Mouse (Mus musculus) CH12.LX (cell line): ENCODE measurements around the gene Fbxo42. TPM values are rescaled to one million over a fixed set of nuclear protein-coding genes. Genes with fewer than 3 reads are reported as not detected.

Experiments used
- DNase-seq: peaks from one replicate; pipeline ENCODE4 v3.0.0-alpha.2; 2013; ENCODE audit errors: extremely low read depth
- H3K27ac ChIP-seq: 2 replicates; pipeline ENCODE4 v1.5.1; 2012; ENCODE audit warnings: low read depth, mild to moderate bottlenecking, control low read depth, moderate library complexity; ENCODE audit not compliant: insufficient read depth
- H3K27me3 ChIP-seq: replicated peaks from 2 replicates; pipeline ENCODE3; 2012; ENCODE audit warnings: inconsistent platforms
- H3K36me3 ChIP-seq, 2 experiments: replicated peaks in 1 of 2; 2 replicates each; pipeline versions ENCODE3 to v1.6.1; 2012; ENCODE audit warnings: inconsistent platforms in 1 of 2, low read length in 1 of 2, mild to moderate bottlenecking in 1 of 2, mixed read lengths in 1 of 2, moderate library complexity in 1 of 2; ENCODE audit not compliant: control insufficient read depth in 1 of 2, insufficient read depth in 1 of 2
- H3K4me1 ChIP-seq, 2 experiments: 2 replicates each; pipeline ENCODE4 v1.6.1; 2012; ENCODE audit warnings: inconsistent platforms in 1 of 2, moderate library complexity in 1 of 2; ENCODE audit not compliant: insufficient read depth in 2 of 2, control insufficient read depth in 1 of 2
- H3K4me2 ChIP-seq: 2 replicates; pipeline ENCODE4 v1.6.1; 2012; ENCODE audit warnings: low read depth, mild to moderate bottlenecking, control low read depth; ENCODE audit not compliant: poor library complexity, insufficient read depth, severe bottlenecking
- H3K4me3 ChIP-seq, 3 experiments: fragments of 150-350 bp in 1 of 3; sonication (generic) in 1 of 3; replicated peaks in 1 of 3; 2 replicates each; pipeline versions ENCODE3 to v1.5.1; 2011 to 2012; ENCODE audit warnings: low read depth in 2 of 3, low read length in 2 of 3, mild to moderate bottlenecking in 2 of 3, moderate library complexity in 2 of 3, control low read depth in 1 of 3, improper control_type of control experiment in 1 of 3, inconsistent platforms in 1 of 3, mixed read lengths in 1 of 3; ENCODE audit not compliant: poor library complexity in 1 of 3
- H3K79me2 ChIP-seq: replicated peaks from 2 replicates; pipeline ENCODE4 v1.6.1; 2012; ENCODE audit warnings: mild to moderate bottlenecking, moderate library complexity; ENCODE audit not compliant: control insufficient read depth, poor library complexity, insufficient read depth, severe bottlenecking; ENCODE audit errors: extremely low read depth
- H3K9ac ChIP-seq: 2 replicates; pipeline ENCODE4 v1.6.1; 2012; ENCODE audit warnings: low read depth, mild to moderate bottlenecking, control low read depth, moderate library complexity; ENCODE audit not compliant: insufficient read depth
- H3K9me3 ChIP-seq: replicated peaks from 2 replicates; pipeline ENCODE3; 2012; ENCODE audit warnings: low read length, inconsistent platforms, mixed read lengths
- BHLHE40 ChIP-seq: IDR thresholded peaks from 2 replicates; pipeline ENCODE4 v1.6.1; 2011; ENCODE audit warnings: mild to moderate bottlenecking, low read depth, low read length, improper control_type of control experiment
- CTCF ChIP-seq, 2 experiments: IDR thresholded peaks in 1 of 2; conservative IDR thresholded peaks in 1 of 2; 2 replicates each; pipeline ENCODE4 v1.5.1; 2011 to 2012; ENCODE audit warnings: low read depth in 2 of 2, low read length in 2 of 2, improper control_type of control experiment in 1 of 2, inconsistent platforms in 1 of 2, mild to moderate bottlenecking in 1 of 2, moderate library complexity in 1 of 2
- E2F4 ChIP-seq: IDR thresholded peaks from 2 replicates; pipeline ENCODE4 v1.6.1; 2011; ENCODE audit warnings: low read depth, low read length, improper control_type of control experiment; ENCODE audit not compliant: insufficient replicate concordance
- ELF1 ChIP-seq: IDR thresholded peaks from 2 replicates; pipeline ENCODE4 v1.6.1; 2014; ENCODE audit warnings: low read depth, mild to moderate bottlenecking, inconsistent platforms, low read length, improper control_type of control experiment
- ETS1 ChIP-seq: conservative IDR thresholded peaks from 2 replicates; pipeline ENCODE4 v1.6.1; 2012; ENCODE audit warnings: low read depth, mild to moderate bottlenecking, inconsistent platforms, low read length, improper control_type of control experiment, moderate library complexity
- HCFC1 ChIP-seq: IDR thresholded peaks from 2 replicates; pipeline ENCODE4 v1.6.1; 2012; ENCODE audit warnings: low read depth, mild to moderate bottlenecking, inconsistent platforms, low read length, improper control_type of control experiment
- IRF4 ChIP-seq: IDR thresholded peaks from 2 replicates; pipeline ENCODE4 v1.6.1; 2014; ENCODE audit warnings: low read depth, mild to moderate bottlenecking, inconsistent platforms, low read length, improper control_type of control experiment
- JUND ChIP-seq: conservative IDR thresholded peaks from 2 replicates; pipeline ENCODE4 v1.6.1; 2011; ENCODE audit warnings: low read depth, low read length, improper control_type of control experiment
- KAT2A ChIP-seq: IDR thresholded peaks from 2 replicates; pipeline ENCODE4 v1.6.1; 2012; ENCODE audit warnings: low read length, improper control_type of control experiment, inconsistent platforms; ENCODE audit not compliant: insufficient replicate concordance
- MAX ChIP-seq: IDR thresholded peaks from 2 replicates; pipeline ENCODE4 v1.6.1; 2011; ENCODE audit warnings: low read length, improper control_type of control experiment
- MEF2A ChIP-seq: IDR thresholded peaks from 2 replicates; pipeline ENCODE4 v1.6.1; 2014; ENCODE audit warnings: low read depth, mild to moderate bottlenecking, inconsistent platforms, low read length, improper control_type of control experiment, borderline replicate concordance
- MXI1 ChIP-seq: IDR thresholded peaks from 2 replicates; pipeline ENCODE4 v1.6.1; 2011; ENCODE audit warnings: mild to moderate bottlenecking, low read depth, low read length, improper control_type of control experiment
- MYC ChIP-seq: IDR thresholded peaks from 2 replicates; pipeline ENCODE4 v1.6.1; 2011; ENCODE audit warnings: low read depth, mild to moderate bottlenecking, improper control_type of control experiment, low read length
- NELFE ChIP-seq: IDR thresholded peaks from 2 replicates; pipeline ENCODE4 v1.6.1; 2011; ENCODE audit warnings: low read depth, low read length, improper control_type of control experiment
- NRF1 ChIP-seq: IDR thresholded peaks from 2 replicates; pipeline ENCODE4 v1.6.1; 2014; ENCODE audit warnings: low read depth, mild to moderate bottlenecking, inconsistent platforms, low read length, improper control_type of control experiment, moderate library complexity
- PAX5 ChIP-seq: IDR thresholded peaks from 2 replicates; pipeline ENCODE4 v1.6.1; 2012; ENCODE audit warnings: low read length, inconsistent platforms, mixed read lengths
- POLR2A ChIP-seq: IDR thresholded peaks from 2 replicates; pipeline ENCODE4 v1.6.1; 2011; ENCODE audit warnings: low read depth, mild to moderate bottlenecking, improper control_type of control experiment, low read length
- RAD21 ChIP-seq: IDR thresholded peaks from 2 replicates; pipeline ENCODE4 v1.6.1; 2011; ENCODE audit warnings: low read depth, mild to moderate bottlenecking, low read length, improper control_type of control experiment, moderate library complexity
- SIN3A ChIP-seq: IDR thresholded peaks from 2 replicates; pipeline ENCODE4 v1.6.1; 2012; ENCODE audit warnings: low read length, improper control_type of control experiment, inconsistent platforms
- SMC3 ChIP-seq: IDR thresholded peaks from 2 replicates; pipeline ENCODE4 v1.6.1; 2011; ENCODE audit warnings: low read depth, low read length, improper control_type of control experiment
- TBP ChIP-seq: conservative IDR thresholded peaks from 2 replicates; pipeline ENCODE4 v1.6.1; 2011; ENCODE audit warnings: low read depth, low read length, improper control_type of control experiment
- TCF12 ChIP-seq: IDR thresholded peaks from 2 replicates; pipeline ENCODE4 v1.6.1; 2014; ENCODE audit warnings: low read depth, mild to moderate bottlenecking, inconsistent platforms, low read length, improper control_type of control experiment
- UBTF ChIP-seq: IDR thresholded peaks from 2 replicates; pipeline ENCODE4 v1.6.1; 2012; ENCODE audit warnings: low read depth, mild to moderate bottlenecking, inconsistent platforms, low read length, improper control_type of control experiment, moderate library complexity
- ZNF384 ChIP-seq: IDR thresholded peaks from 2 replicates; pipeline ENCODE4 v1.6.1; 2012; ENCODE audit warnings: low read depth, low read length, improper control_type of control experiment, inconsistent platforms
- dilution Hi-C: fragments of 300-500 bp; cut with MboI; formaldehyde crosslinking; loops from 2 replicates; pipeline ENCODE4 v1.14.3; 2020; ENCODE audit warnings: low sequenced_read_pairs; ENCODE audit not compliant: extremely low pct_unique_long_range_greater_than_20kb, extremely low pct_ligation_motif_present
- in situ Hi-C: fragments of 300-500 bp; cut with MboI; formaldehyde crosslinking; loops from 3 replicates; pipeline ENCODE4 v1.14.3; 2019; ENCODE audit warnings: low sequenced_read_pairs, low pct_ligation_motif_present, low pct_unique_long_range_greater_than_20kb, mixed read lengths
- polyA plus RNA-seq: library from polyadenylated mRNA; unstranded; fragments of >175 nt; gene quantifications from 2 replicates; pipeline ENCODE4 v1.2.1, GENCODE M21; 2012; ENCODE audit warnings: low read depth; ENCODE audit not compliant: insufficient read length
- total RNA-seq, 2 experiments: library from RNA; depleted of rRNA; stranded (reverse); fragments of 300-350 nt in 1 of 2; fragments of >200 nt in 1 of 2; gene quantifications; 2 replicates each; pipeline ENCODE4 v1.2.3; 2012 to 2014

Gene Fbxo42
- total RNA-seq (2012; rRNA removed) = 14.4 and 17.3 TPM in 2 replicates
- 8.6 and 9.8 TPM in 2 replicates for total RNA-seq (2014; rRNA removed)
- polyA plus RNA-seq = 16.5 and 20.1 TPM in 2 replicates

GRCm38 (mm10) chr4:141147112-141148008, at the start of gene Fbxo42:
Gene Fbxo42, plus strand, starts transcription at chr4:141147913.
- peak within 1 kb of the TSS; percentile 25; the same call in 1 of the 2 replicates for H3K27ac ChIP-seq
- H3K4me1 ChIP-seq = peaks cover 14 to 55% of the 10 kb centered on the region in 2 experiments
- peak; percentile 44; the same call in 1 of the 2 replicates for TF ChIP-seq MAX
- no peak for TF ChIP-seq BHLHE40
- TF ChIP-seq TCF12 = peak; percentile 82
- TF ChIP-seq POLR2A = peak; percentile 91
- peak; percentile 28 for TF ChIP-seq RAD21
- TF ChIP-seq MYC = peak; percentile 53; the same call in 1 of the 2 replicates
- TF ChIP-seq KAT2A = 0 out of 2 replicates have a peak, but pooled peaks have one; percentile 39
- peak; percentile 76 for TF ChIP-seq ZNF384
- peak; percentile 49; the same call in 1 of the 2 replicates for TF ChIP-seq TBP
- peak; percentile 11 to 78; a peak in 2 of 4 replicates for TF ChIP-seq CTCF (conservative IDR thresholded peaks at IDR 0.05 in 1 of 2, IDR thresholded peaks at IDR 0.05 in 1 of 2; ENCODE audit: low read depth in 2 of 2, low read length in 2 of 2)
- TF ChIP-seq SMC3 = peak; percentile 47
- peak; percentile 32; the same call in 1 of the 2 replicates for TF ChIP-seq E2F4
- no peak for TF ChIP-seq UBTF
- no peak for TF ChIP-seq IRF4
- TF ChIP-seq PAX5 = no peak
- TF ChIP-seq MXI1 = no peak
- TF ChIP-seq SIN3A = peak; percentile 50; the same call in 1 of the 2 replicates
- no peak for TF ChIP-seq ETS1
- TF ChIP-seq ELF1 = peak; percentile 75
- TF ChIP-seq JUND = no peak
- TF ChIP-seq HCFC1 = peak; percentile 73
- peak; percentile 78 for TF ChIP-seq NELFE
- TF ChIP-seq MEF2A = peak; percentile 57; the same call in 1 of the 2 replicates
- TF ChIP-seq NRF1 = peak; percentile 99
- H3K79me2 ChIP-seq = peaks cover 39% of the 10 kb centered on the region
- in situ Hi-C loops = loop anchor here (10.0 kb wide), 2 partner anchors 67 to 217 kb away; partner anchors contain the start of genes Fam131c and Rsg1
- no peaks in the 10 kb centered on the region for H3K27me3 ChIP-seq
- dilution Hi-C loops = no loop called here
- peaks cover 0 to 11% of the 10 kb centered on the region in 2 experiments for H3K36me3 ChIP-seq
- no peaks in the 10 kb centered on the region for H3K9me3 ChIP-seq
- H3K9ac ChIP-seq = peak within 1 kb of the TSS; percentile 91
- H3K4me3 ChIP-seq = peak within 1 kb of the TSS; percentile 86 to 93 (median 91)
- DNase-seq = peak; percentile 88
- H3K4me2 ChIP-seq = peak within 1 kb of the TSS; percentile 97
